Mouse (Mus musculus) gastrocnemius, adult 8-10 months (tissue): ENCODE results near the gene Pes1. TPM values are rescaled to one million over a fixed set of nuclear protein-coding genes. Genes with fewer than 3 reads are reported as not detected.
"Not testable (repeated sequence)": the region's sequence is repeated elsewhere in the genome, so short reads cannot be mapped to it uniquely, and the experiment has no call there.

ENCODE experiments used
- DNase-seq, 2 experiments: peaks; one replicate each; pipeline ENCODE4 v3.0.0; 2022; ENCODE audit warnings: low spot score in 2 of 2
- total RNA-seq, 4 experiments: library from RNA; stranded (reverse); gene quantifications; 2 replicates each; pipeline ENCODE4 v1.2.4; 2022

Gene Pes1
- total RNA-seq, 4 experiments from 2014 or later: 25.1 to 33.5 (median 29.8) TPM

DNA sequence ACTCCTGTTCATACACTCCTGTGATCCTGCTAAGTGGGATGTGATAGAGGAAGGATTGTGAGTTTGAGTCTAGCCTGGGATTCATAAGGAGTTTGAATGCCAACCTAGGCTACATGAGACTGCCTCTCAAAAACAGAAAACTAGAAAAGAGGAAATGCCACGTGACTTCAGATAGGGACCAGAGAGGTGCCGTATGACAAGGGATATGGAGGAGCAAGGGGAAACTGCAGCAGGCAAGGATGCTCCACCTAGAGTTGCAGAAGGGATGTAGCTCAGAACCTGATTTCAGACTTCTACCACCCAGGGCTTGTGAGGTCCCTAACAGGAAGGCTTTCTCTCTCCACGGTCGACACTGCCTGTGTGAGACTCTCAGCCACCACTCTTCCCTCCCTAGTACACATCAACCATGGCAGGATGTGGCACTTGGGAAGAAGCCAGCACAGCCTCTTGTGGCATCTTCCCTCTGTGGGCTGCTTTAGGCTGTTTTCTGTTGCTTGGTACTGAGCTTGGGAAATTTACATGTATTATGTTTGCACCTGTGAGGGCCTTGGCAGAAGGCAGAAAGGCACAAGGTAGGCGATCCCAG lies 41.5 kb downstream of the Pes1 start:
- no peak for DNase-seq

DNA sequence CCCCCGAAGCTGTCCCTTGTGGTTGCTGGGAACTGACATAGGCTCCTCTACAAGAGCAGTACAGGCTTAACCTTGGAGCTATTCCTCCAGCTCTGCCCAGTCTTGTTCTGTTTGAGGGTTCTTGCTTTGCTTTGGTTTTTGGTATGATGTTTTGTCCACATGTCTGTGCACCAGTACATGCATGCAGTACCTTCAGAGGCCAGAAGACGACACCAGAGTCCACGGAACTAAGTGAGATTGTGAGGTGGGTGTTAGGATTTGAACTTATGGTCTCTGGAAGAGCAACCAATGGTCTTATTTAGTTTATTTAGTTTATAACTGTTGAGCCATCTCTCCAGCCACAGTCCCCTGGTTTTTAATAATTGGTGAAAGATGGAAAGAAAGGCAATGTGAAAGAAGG lies 42.7 kb downstream of the Pes1 start:
- no peak for DNase-seq

DNA sequence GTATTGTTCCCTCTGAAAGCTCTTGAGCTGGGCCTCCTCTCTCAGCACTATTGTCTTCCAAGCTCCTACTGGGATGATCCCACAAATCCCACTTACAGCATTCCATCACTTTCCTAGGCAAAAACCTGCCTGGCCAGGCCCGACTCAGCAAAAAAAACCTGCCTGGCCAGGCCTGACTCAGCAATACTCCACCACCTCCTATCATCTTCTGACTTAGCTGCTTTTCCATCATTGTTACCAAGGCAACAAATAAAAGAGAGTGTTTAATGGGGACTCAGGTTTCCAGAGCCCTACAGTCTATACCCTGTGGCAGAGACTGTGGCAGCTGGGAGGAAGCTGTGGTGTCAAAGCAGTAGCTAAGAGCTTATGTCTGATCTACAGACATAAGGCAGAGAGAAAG lies 48.8 kb downstream of the Pes1 start:
- no peak for DNase-seq

DNA sequence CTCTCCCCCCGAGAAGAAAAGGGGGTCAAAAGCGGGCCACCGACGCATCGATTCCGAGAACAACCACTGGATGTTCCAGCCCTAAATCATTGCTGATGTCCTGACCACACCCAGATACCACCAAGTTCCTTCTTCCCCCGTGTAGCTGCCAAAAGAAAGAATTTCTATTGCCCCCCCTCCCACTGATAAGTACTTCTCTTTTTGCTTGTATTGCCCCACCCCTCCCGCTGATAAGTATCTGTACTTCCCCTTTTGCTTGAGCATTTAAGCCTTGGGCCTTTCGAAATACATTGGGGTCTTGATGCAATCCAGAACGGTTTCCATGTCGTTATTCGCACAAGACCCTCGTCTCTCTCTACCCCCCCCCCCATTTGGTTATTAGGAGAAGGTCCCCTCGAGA lies 52.0 kb downstream of the Pes1 start:
- not testable (repeated sequence) for DNase-seq

DNA sequence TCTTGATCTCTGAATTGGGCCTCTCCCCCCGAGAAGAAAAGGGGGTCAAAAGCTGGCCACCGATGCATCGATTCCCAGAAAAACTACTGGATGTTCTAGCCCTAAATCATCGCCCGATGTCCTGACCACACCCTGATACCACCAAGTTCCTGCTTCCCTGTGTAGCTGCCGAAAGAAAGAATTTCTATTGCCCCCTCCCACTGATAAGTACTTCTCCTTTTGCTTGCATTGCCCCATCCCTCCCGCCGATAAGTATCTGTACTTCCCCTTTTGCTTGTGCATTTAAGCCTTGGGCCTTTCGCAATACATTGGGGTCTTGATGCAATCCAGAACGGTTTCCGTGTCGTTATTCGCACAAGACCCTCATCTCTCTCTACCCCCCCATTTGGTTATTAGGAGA lies 58.3 kb downstream of the Pes1 start:
- DNase-seq: not testable (repeated sequence)

DNA sequence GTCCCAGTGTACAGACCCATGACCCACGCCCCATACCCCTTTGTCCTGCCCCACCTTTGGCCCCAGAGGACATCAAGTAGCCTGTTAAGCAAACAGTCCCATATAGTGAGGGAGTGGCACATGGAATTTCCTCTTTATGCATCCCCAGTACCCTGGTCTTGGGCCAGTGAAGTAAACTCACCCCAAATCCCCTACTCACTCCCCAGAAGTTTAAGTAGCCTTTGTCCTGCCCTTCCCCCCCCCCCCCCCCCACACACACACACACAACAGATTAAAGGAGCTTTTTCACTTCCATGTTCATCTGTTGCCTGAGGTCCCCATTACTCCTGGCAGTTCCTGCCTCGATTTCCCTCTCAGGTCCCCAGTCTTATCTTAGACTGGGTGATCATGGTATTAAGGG lies 59.5 kb downstream of the Pes1 start:
- DNase-seq: no peak

DNA sequence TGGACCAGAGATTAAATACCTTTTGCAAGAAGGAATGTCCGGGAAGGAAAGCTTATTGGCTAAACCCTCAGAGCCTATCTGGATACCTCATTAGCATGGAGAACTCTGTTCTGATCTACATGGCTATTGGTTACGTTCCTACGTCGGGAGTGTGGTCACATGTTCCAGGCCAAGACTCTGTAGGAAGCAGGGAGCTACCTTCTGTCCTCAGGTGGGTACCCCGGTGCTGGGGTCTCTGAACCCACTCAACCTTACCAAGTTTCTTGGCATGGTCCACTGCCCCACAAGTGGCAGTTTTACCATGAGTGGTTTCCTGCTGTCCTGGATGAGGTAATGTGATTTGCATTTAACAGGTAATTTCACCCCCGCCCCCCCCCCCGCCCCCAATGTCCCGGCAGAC lies 63.3 kb downstream of the Pes1 start:
- no peak for DNase-seq

DNA sequence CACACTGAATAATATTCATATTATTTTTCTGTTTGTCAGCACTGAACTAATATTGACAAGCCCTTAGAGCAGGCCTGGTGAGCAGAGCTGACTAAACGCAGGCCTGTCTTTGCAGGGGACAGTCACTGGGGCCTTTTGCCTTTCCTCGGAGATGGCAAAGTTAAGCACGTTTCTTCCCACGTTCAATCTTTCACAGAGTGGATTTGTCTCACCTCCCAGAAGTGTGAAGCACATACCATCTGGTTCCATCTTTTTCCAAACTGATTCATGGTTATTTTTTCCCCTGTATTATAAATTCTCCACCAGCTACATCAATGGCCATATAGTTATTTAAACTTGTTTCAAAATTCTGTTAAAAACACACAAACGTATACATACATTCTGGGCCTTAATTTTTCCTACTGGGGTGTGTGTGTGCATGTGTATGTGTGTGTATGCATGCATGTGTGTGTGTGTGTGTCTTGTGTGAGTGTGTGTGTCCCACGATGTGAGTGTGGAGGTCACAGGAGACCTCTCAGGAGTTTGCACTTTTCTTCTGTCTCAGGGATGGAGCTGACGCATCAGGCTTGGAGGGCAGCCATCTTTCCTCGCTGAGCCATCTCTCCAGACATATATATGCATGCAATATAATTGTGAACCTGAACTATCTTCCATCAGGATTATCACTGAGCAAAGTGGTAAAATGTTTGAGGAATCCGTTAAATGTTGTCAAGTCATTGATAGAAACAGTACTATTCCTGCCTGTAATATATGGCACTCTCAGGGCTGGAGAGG lies 64.0 kb downstream of the Pes1 start:
- no peak for DNase-seq

DNA sequence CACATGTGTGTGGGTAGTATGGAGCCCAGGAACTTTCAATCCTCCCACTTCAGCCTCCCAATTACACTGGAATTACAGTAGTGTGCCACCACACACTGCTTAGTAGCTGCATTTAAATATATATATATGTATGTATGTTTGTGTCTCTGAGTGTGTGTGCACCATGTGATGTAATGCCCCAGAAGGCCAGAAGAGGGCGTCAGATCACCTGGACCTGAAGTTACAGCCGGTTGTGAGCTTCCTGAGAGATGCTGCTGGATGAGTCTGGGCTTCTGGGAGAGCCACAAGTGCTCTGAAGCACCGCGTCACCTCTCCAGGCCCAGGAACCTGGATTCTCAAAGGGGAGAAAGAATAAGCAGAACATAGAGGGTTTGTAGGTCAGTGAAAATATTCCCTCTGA lies 65.6 kb downstream of the Pes1 start:
- DNase-seq: no peak

Other genes with a start within 250 kb of the Pes1 start
- gene Osbp2, start 100.1 kb upstream of the Pes1 start, total RNA-seq: 1 to 10 TPM in 2 of 4 experiments, under 1 TPM in 2; 0.75 to 1.6 (median 1.0) TPM
- under 1 TPM; 0.11 to 0.36 (median 0.15) TPM for gene 4921536K21Rik, start 68.9 kb upstream of the Pes1 start, total RNA-seq
- gene Dusp18, start 68.7 kb upstream of the Pes1 start, total RNA-seq: 10 to 100 TPM in 3 of 4 experiments, 1 to 10 TPM in 1; 7.3 to 18.4 (median 14.0) TPM
- gene Slc35e4, start 49.3 kb upstream of the Pes1 start, total RNA-seq: 10 to 100 TPM; 19.5 to 24.6 (median 21.4) TPM
- 10 to 100 TPM; 11.6 to 17.3 (median 13.2) TPM for gene Tcn2, start 31.8 kb upstream of the Pes1 start, total RNA-seq
- gene 4930556J24Rik, start 12.8 kb downstream of the Pes1 start, total RNA-seq: not detected
- under 1 TPM in 2 of 4 experiments, not detected in 2; 0.24 to 0.31 TPM for gene Gal3st1, start 19.7 kb downstream of the Pes1 start, total RNA-seq
- not detected for gene Sec14l4, start 67.5 kb downstream of the Pes1 start, total RNA-seq
- gene Sec14l3, start 100.9 kb downstream of the Pes1 start, total RNA-seq: not detected
- 10 to 100 TPM; 37.5 to 49.4 (median 44.0) TPM for gene Mtfp1, start 131.5 kb downstream of the Pes1 start, total RNA-seq
- gene Sec14l2, start 159.4 kb downstream of the Pes1 start, total RNA-seq: under 1 TPM in 3 of 4 experiments, not detected in 1; 0.11 to 0.46 (median 0.24) TPM
- gene Rnf215, start 171.2 kb downstream of the Pes1 start, total RNA-seq: 1 to 10 TPM; 2.9 to 4.4 (median 4.0) TPM
- 1 to 10 TPM; 1.7 to 2.5 (median 2.2) TPM for gene Ccdc157, start 196.3 kb downstream of the Pes1 start, total RNA-seq
- 10 to 100 TPM; 11.3 to 15.6 (median 12.2) TPM for gene Sf3a1, start 196.4 kb downstream of the Pes1 start, total RNA-seq
- gene Tbc1d10a, start 222.8 kb downstream of the Pes1 start, total RNA-seq: 1 to 10 TPM; 2.7 to 4.5 (median 3.7) TPM